Mouse (Mus musculus): Measurements from ENCODE around the gene Clk3. TPM values are rescaled to one million over a fixed set of nuclear protein-coding genes. Genes with fewer than 3 reads are reported as not detected.

Gene Clk3
- 88.6 and 93.0 TPM in 2 replicates for polyA plus RNA-seq (2015; fragmentation: Nextera tagmentation; extraction: Ambion mirVana)

DNA sequence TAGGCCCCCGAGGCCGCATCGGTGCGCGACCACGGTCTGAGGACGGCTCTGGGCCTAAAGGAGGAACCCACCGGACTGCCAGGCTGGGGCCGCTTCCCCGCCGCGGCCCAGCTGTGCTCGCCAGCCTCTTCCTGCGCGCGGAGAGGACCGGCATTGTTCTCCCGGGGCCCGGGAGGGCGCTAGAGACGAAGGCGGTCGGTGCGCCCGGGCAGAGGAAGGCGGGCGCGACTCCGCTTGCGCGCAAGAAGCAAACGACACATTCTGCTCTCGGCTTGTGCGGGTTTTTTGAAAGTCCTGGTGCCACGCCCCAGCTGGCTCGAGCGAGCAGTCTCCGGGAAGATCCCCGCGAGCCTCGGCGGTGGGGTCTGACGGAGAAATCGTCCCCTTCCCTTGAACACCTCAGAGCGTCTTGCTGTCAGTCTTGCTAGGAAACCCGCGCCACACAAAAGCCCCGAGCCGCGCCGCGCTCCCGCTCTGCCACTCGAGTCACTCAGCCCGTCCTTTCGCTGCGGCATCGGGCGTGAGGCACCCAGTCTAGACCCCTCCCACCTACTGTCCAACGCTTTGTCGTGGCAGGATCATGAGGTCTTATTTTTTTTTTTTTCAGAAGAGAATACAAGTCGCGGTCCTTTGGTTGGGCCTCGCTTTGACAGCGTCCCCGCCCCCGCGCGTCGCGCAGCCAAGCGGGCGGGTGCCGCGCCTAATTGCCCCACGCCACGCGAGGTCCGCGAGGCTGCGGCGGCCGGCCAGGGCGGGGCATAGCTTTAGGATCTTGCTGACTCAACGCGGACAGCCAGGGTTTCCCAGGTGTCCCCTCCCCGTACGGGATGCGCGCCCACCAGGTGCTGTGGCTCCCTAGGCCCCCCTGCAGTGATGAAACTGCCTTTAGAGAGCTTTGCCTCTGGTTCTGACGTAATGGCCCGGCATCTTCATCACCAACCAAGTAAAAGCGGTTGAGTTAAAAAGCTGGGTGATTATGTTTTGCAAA, at the start of gene Clk3:
TSS of gene Clk3 (minus strand) at position 497 of the 988 bp plus-strand sequence.
- Histone ChIP-seq H3K4me3 (peak within 1 kb of the TSS; percentile 88), H3K4me2 (replicated peaks) (peak within 1 kb of the TSS; percentile 95), H3K4me1 (peaks cover 34% of the 10 kb centered on the region), H3K9ac (replicated peaks) (peak within 1 kb of the TSS; percentile 98), H3K9me3 (no peaks in the 10 kb centered on the region), H3K27me3 (no peaks in the 10 kb centered on the region), H3K27ac (replicated peaks) (peak within 1 kb of the TSS; percentile 99), H3K36me3 (peaks cover 5% of the 10 kb centered on the region)
- WGBS, result under 1% methylated on average over 93 of the region's 93 CpGs
- ATAC-seq (replicated peaks), result peak; percentile 37

- Histone ChIP-seq H3K27ac (replicated peaks) (no peak overlapping the region), H3K4me2 (replicated peaks) (no peak overlapping the region), H3K9me3 (no peaks in the 10 kb centered on the region), H3K27me3 (no peaks in the 10 kb centered on the region), H3K36me3 (no peaks in the 10 kb centered on the region), H3K9ac (replicated peaks) (no peak overlapping the region), H3K4me3 (no peak overlapping the region), H3K4me1 (peaks cover 61% of the 10 kb centered on the region)
- WGBS, result 41% methylated on average over 3 of the region's 3 CpGs
- no peak for ATAC-seq (replicated peaks)
Observed at GRCm38 (mm10) chr9:57814866-57815265, 49.2 kb upstream of the Clk3 start.

DNA sequence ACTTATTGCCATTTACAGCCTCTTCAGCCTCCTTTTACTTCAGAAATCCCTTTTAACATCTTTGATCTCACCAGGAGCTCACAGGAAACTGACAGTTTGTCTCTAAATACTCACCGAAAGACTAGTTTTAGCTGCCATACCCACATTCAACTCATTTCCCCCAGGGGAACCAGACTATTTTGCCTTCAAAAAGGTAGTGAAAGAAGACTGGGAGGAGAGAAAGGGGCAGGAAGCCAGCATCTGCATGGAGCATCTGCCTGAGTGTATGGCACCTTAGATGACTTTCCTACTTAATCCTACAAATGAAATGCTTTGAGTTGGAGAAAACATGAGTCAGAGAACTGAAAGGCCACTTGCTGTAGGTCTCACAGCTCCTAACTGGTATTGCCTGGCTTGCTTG, 48.4 kb upstream of the Clk3 start:
- no peak overlapping the region for H3K4me3 ChIP-seq
- no peak for ATAC-seq (replicated peaks)
- H3K4me1 ChIP-seq, result peaks cover 70% of the 10 kb centered on the region
- H3K4me2 ChIP-seq (replicated peaks), result no peak overlapping the region
- H3K36me3 ChIP-seq, result no peaks in the 10 kb centered on the region
- no peak overlapping the region for H3K9ac ChIP-seq (replicated peaks)
- H3K27me3 ChIP-seq, result no peaks in the 10 kb centered on the region
- peak overlapping the region; percentile 49; the same call in 1 of the 2 replicates for H3K27ac ChIP-seq (replicated peaks)
- 27% methylated on average over 1 of the region's 1 CpGs for WGBS
- no peaks in the 10 kb centered on the region for H3K9me3 ChIP-seq

DNA sequence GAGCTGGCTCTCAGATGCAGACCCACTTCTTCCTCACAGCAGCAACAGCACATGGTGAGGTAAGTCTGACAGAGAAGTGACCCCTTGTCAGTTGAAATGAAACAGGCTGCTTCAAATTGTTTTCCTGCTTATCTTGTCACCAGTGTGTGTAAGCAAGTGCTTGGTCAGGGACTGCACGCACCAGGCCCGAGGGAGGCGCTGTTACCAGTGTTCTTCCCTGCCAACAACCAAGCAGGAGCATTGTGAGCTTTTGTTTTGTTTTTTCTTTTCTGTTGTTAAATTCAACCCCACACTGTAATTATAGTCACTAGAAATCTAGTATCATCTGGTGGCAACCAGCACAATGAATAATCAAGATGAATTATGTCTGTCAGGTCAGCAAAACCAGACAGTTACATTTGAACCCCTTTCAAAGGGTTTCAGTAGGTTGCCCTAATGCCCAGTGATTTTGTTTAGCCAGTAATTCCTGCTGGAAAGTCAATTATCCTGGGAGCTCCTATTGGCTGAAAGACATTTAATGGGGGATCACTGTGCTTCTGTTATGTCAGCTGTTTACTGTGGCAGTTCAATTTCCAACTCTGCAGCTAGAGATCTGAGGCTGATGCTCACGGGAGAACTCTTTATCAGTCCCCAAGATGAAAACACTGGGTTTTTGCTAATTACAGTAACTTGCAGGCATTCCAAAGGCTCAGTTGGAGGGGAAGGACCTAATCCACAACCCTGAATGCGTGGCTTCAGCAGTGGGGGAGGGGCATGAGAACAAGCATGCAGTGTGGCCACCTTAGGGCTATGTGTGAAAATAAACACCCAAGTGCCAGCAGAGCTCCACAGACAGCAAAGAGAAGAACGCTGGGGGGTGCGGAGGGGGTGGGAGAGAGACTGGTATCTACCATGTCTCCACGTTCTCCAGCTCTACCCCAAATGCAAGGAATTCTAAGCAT, 46.4 kb upstream of the Clk3 start:
- Histone ChIP-seq H3K27ac (replicated peaks) (peak overlapping the region; percentile 27), H3K9me3 (no peaks in the 10 kb centered on the region), H3K36me3 (no peaks in the 10 kb centered on the region), H3K27me3 (no peaks in the 10 kb centered on the region), H3K4me2 (replicated peaks) (no peak overlapping the region), H3K4me1 (peaks cover 69% of the 10 kb centered on the region), H3K4me3 (no peak overlapping the region), H3K9ac (replicated peaks) (no peak overlapping the region)
- no peak for ATAC-seq (replicated peaks)
- 24% methylated on average over 8 of the region's 8 CpGs for WGBS

DNA sequence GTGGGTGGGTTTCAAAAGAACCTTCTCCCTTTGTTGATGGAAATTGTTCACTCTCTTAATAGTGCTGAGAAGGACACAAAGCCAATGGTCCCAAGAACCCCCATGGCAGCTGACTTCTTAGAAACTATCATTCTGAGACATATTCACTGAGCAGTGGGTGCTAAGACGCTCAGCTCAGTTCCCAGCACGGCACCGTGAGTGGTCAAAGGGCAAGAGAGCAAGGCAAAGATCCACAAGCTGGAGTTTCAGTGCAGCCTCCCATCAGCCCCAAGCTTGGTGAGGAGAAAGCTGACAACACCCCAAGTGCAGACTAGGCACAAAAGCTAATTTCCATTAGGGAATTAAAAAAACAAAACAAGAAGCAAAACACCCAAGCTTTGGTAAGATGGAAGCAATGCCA, 45.0 kb upstream of the Clk3 start:
- Histone ChIP-seq H3K27ac (replicated peaks) (no peak overlapping the region), H3K4me3 (no peak overlapping the region), H3K9ac (replicated peaks) (no peak overlapping the region), H3K9me3 (no peaks in the 10 kb centered on the region), H3K27me3 (no peaks in the 10 kb centered on the region), H3K36me3 (no peaks in the 10 kb centered on the region), H3K4me2 (replicated peaks) (no peak overlapping the region), H3K4me1 (peaks cover 66% of the 10 kb centered on the region)
- no peak for ATAC-seq (replicated peaks)
- 83% methylated on average over 3 of the region's 3 CpGs for WGBS

GRCm38 (mm10) chr9:57808771-57809310, 43.2 kb upstream of the Clk3 start:
- Histone ChIP-seq H3K4me2 (replicated peaks) (no peak overlapping the region), H3K36me3 (no peaks in the 10 kb centered on the region), H3K9ac (replicated peaks) (no peak overlapping the region), H3K9me3 (no peaks in the 10 kb centered on the region), H3K27me3 (no peaks in the 10 kb centered on the region), H3K4me1 (peaks cover 59% of the 10 kb centered on the region), H3K27ac (replicated peaks) (peak overlapping the region; percentile 38), H3K4me3 (no peak overlapping the region)
- peak; percentile 62 for ATAC-seq (replicated peaks)
- WGBS, result 10% methylated on average over 5 of the region's 5 CpGs

- Histone ChIP-seq H3K4me2 (replicated peaks) (no peak overlapping the region), H3K9me3 (no peaks in the 10 kb centered on the region), H3K27ac (replicated peaks) (no peak overlapping the region), H3K4me3 (no peak overlapping the region), H3K4me1 (peaks cover 48% of the 10 kb centered on the region), H3K9ac (replicated peaks) (no peak overlapping the region), H3K27me3 (no peaks in the 10 kb centered on the region), H3K36me3 (no peaks in the 10 kb centered on the region)
- 61% methylated on average over 4 of the region's 4 CpGs for WGBS
- no peak for ATAC-seq (replicated peaks)
Observed at GRCm38 (mm10) chr9:57807174-57807651, 41.6 kb upstream of the Clk3 start.

- H3K4me1 ChIP-seq, result peaks cover 37% of the 10 kb centered on the region
- no peak overlapping the region for H3K9ac ChIP-seq (replicated peaks)
- no peak overlapping the region for H3K4me2 ChIP-seq (replicated peaks)
- 60% methylated on average over 1 of the region's 1 CpGs for WGBS
- no peaks in the 10 kb centered on the region for H3K36me3 ChIP-seq
- no peak overlapping the region for H3K4me3 ChIP-seq
- H3K9me3 ChIP-seq, result no peaks in the 10 kb centered on the region
- no peak overlapping the region for H3K27ac ChIP-seq (replicated peaks)
- no peaks in the 10 kb centered on the region for H3K27me3 ChIP-seq
- ATAC-seq (replicated peaks), result no peak
Observed at GRCm38 (mm10) chr9:57806066-57806481, 40.4 kb upstream of the Clk3 start.

DNA sequence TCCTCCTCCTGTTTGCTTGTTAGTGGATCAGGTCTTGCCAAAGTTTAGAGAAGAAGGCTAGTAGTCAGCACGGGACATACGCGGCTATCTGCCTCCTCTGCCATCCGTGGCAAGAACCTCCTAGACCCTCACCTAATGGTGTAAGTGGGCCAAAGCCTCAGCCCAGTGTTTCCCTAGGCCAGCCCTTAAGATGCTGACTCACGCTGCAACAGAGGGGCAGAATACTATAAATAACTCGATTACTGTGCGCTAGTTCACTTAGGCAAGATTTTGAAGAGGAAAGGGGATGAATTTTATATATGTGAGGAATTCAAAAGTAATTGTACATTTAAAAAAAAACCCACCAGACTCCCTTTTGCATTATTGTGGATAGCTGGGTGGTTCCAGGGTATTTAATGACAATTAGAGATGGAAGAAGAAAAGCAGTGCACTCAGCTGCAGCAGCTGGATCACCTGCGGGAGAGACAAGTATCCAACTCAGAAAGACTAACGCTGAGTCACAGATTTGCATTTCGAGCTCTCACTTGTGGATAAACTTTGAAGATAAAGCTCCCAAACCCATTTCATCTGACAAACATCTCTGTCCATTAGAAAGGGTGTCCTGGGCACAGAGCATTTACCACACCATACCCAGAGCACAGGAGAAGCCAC, 39.6 kb upstream of the Clk3 start:
- Histone ChIP-seq H3K36me3 (no peaks in the 10 kb centered on the region), H3K9ac (replicated peaks) (no peak overlapping the region), H3K27ac (replicated peaks) (no peak overlapping the region), H3K9me3 (no peaks in the 10 kb centered on the region), H3K4me3 (no peak overlapping the region), H3K4me2 (replicated peaks) (no peak overlapping the region), H3K4me1 (peaks cover 33% of the 10 kb centered on the region), H3K27me3 (no peaks in the 10 kb centered on the region)
- ATAC-seq (replicated peaks), result no peak
- 86% methylated on average over 10 of the region's 10 CpGs for WGBS

GRCm38 (mm10) chr9:57803839-57804238, 38.2 kb upstream of the Clk3 start:
- Histone ChIP-seq H3K4me1 (peaks cover 24% of the 10 kb centered on the region), H3K9me3 (no peaks in the 10 kb centered on the region), H3K27me3 (no peaks in the 10 kb centered on the region), H3K36me3 (no peaks in the 10 kb centered on the region), H3K9ac (replicated peaks) (no peak overlapping the region), H3K4me2 (replicated peaks) (no peak overlapping the region), H3K27ac (replicated peaks) (no peak overlapping the region), H3K4me3 (no peak overlapping the region)
- ATAC-seq (replicated peaks), result no peak
- 21% methylated on average over 4 of the region's 4 CpGs for WGBS

DNA sequence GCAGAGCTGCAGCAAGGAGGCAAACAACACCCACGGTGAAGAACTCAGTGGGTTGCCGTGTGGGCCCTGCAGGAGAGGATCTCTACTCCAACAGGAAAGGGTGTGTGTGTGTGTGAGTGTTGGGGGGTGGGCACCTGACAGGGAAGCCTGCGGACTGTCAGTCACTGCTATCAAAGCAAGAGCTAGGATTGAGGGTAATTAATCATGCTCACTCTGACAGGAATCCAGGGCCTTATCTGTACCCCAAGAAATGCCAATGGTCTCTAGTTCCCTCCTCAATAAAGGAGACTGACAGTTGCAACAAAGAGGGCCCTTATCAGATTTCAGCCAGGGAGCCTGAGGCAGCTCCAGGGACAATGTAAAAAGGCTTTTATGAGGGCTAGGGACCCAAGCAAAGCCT, 37.4 kb upstream of the Clk3 start:
- H3K4me3 ChIP-seq, result no peak overlapping the region
- peaks cover 19% of the 10 kb centered on the region for H3K4me1 ChIP-seq
- no peak for ATAC-seq (replicated peaks)
- H3K27ac ChIP-seq (replicated peaks), result no peak overlapping the region
- no peaks in the 10 kb centered on the region for H3K36me3 ChIP-seq
- H3K9ac ChIP-seq (replicated peaks), result no peak overlapping the region
- 23% methylated on average over 3 of the region's 3 CpGs for WGBS
- H3K27me3 ChIP-seq, result no peaks in the 10 kb centered on the region
- H3K4me2 ChIP-seq (replicated peaks), result no peak overlapping the region
- no peaks in the 10 kb centered on the region for H3K9me3 ChIP-seq
